Mouse (Mus musculus) C2C12 (cell line): ENCODE results near the gene Slc25a45.

Source experiments
- CEBPB ChIP-seq: IDR thresholded peaks from one replicate; pipeline ENCODE4 v1.6.1; 2011; ENCODE audit warnings: low read depth, mild to moderate bottlenecking, control low read depth, moderate library complexity
- CTCF ChIP-seq: IDR thresholded peaks from one replicate; pipeline ENCODE4 v1.5.1; 2011; ENCODE audit not compliant: control insufficient read depth, insufficient read depth, insufficient read length
- MAX ChIP-seq: IDR thresholded peaks from one replicate; pipeline ENCODE4 v1.6.1; 2011; ENCODE audit warnings: mild to moderate bottlenecking, control low read depth
- MYOD1 ChIP-seq: IDR thresholded peaks from one replicate; pipeline ENCODE4 v1.6.1; 2011; ENCODE audit warnings: low read depth; ENCODE audit not compliant: control insufficient read depth, insufficient read length

DNA sequence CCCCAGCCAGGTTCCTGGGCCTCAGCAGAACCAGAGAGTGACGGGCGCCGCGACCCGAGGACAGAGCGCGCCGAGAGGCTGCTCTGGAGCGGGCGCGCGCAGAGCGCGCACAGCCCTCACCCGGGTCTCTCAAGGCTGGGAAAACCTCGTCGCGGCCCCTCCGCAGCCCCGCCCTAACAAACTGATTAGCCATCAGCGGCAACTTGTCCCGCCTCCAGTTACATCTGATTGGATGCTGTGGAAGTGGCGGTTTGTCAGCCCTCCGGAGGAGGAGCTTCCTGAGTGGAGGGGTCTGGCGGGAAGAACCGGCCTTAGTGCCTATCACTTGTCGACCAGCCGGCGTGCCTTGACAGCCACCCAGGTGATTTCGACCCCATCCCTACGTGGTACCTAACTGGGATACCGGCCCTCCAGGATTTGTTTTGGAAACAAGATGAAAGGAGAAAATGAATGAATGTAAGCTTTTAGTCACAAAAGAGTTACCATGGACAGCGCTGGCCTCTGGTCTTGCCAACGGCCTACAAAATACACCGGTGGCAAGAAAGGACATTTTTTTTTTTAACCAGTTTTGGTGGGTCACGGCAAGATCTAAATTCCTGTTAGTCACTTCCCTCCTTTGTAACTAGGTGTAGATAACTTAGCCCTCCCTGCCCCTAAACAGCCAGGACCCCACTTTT is 16.5 kb downstream of the Slc25a45 start, which contains the start of gene Tigd3:
- TF ChIP-seq CTCF (no peak), MYOD1 (no peak), MAX (no peak), CEBPB (no peak)
